Mouse (Mus musculus): ENCODE measurements around the gene Bach1. TPM values are rescaled to one million over a fixed set of nuclear protein-coding genes. Genes with fewer than 3 reads are reported as not detected.

The Bach1 gene
- total and polyA plus RNA-seq, 3 experiments, result 11.4 to 20.9 (median 13.4) TPM

DNA sequence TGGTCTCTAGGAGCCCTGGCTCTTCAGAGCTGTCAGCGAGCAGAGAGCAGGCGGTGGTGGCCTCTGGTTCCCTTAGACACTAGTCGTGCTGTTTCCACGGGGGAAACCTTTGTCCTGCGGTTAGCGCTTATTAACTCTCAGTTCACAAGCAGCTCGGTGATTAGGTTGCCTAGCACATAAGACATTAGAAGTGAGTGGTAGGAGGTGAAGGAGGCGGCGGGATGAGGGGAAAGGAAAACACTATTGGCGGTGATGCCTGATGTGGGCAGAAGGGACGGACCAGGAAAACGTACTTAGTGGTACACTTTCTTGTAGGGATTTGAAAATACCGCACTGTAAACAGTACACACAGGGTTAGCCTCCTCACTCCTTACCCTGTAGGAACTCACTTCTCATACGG is 29.2 kb downstream of the Bach1 start:
- Histone ChIP-seq H3K27me3 (replicated peaks) (no peaks in the 10 kb centered on the region), H3K79me2 (replicated peaks; ENCODE audit: control insufficient read depth, extremely low read depth, insufficient read depth, poor library complexity, severe bottlenecking) (0 out of 2 replicates have a peak, but pooled peaks cover 2% of the 10 kb centered on the region), H3K4me1 (ENCODE audit: control insufficient read depth in 1 of 2, insufficient read depth in 2 of 2) (no peaks in the 10 kb centered on the region), H3K4me2 (ENCODE audit: insufficient read depth, low read depth, poor library complexity, severe bottlenecking) (no peak overlapping the region), H3K27ac (ENCODE audit: insufficient read depth, low read depth) (no peak overlapping the region), H3K9ac (ENCODE audit: insufficient read depth, low read depth) (no peak overlapping the region), H3K36me3 (replicated peaks in 1 of 2; ENCODE audit: control insufficient read depth in 1 of 2, insufficient read depth in 1 of 2, low read length in 1 of 2) (peaks cover 57 to 82% of the 10 kb centered on the region in 2 experiments), H3K9me3 (replicated peaks; ENCODE audit: low read length) (no peaks in the 10 kb centered on the region), H3K4me3 (replicated peaks in 1 of 3; ENCODE audit: low read depth in 2 of 3, low read length in 2 of 3, poor library complexity in 1 of 3) (no peak overlapping the region)
- dilution Hi-C loops (cut with MboI; ENCODE audit: extremely low pct_ligation_motif_present, extremely low pct_unique_long_range_greater_than_20kb, low sequenced_read_pairs), result no loop called here
- no peak for TF ChIP-seq MAX (IDR thresholded peaks at IDR 0.05; ENCODE audit: low read length)
- no peak for TF ChIP-seq ELF1 (IDR thresholded peaks at IDR 0.05; ENCODE audit: low read depth, low read length)
- TF ChIP-seq CHD2 (IDR thresholded peaks at IDR 0.05; ENCODE audit: low read length), result no peak
- TF ChIP-seq ZKSCAN1 (IDR thresholded peaks at IDR 0.05; ENCODE audit: borderline replicate concordance, low read depth, low read length), result no peak
- no peak for TF ChIP-seq IRF4 (IDR thresholded peaks at IDR 0.05; ENCODE audit: low read depth, low read length)
- no peak for TF ChIP-seq KAT2A (IDR thresholded peaks at IDR 0.05; ENCODE audit: insufficient replicate concordance, low read length)
- TF ChIP-seq NELFE (IDR thresholded peaks at IDR 0.05; ENCODE audit: low read depth, low read length), result no peak
- TF ChIP-seq CHD1 (IDR thresholded peaks at IDR 0.05; ENCODE audit: low read depth, low read length), result no peak
- TF ChIP-seq SIN3A (IDR thresholded peaks at IDR 0.05; ENCODE audit: low read length), result no peak
- TF ChIP-seq CTCF (conservative IDR thresholded peaks at IDR 0.05 in 1 of 2, IDR thresholded peaks at IDR 0.05 in 1 of 2; ENCODE audit: low read depth in 2 of 2, low read length in 2 of 2), result no peak
- TF ChIP-seq POLR2AphosphoS2 (IDR thresholded peaks at IDR 0.05; ENCODE audit: low read depth, low read length), result no peak
- no peak for TF ChIP-seq MAZ (IDR thresholded peaks at IDR 0.05; ENCODE audit: low read depth, low read length)
- no peak for TF ChIP-seq BHLHE40 (IDR thresholded peaks at IDR 0.05; ENCODE audit: low read depth, low read length)
- no peak for TF ChIP-seq TBP (conservative IDR thresholded peaks at IDR 0.05; ENCODE audit: low read depth, low read length)
- no peak for TF ChIP-seq EP300 (IDR thresholded peaks at IDR 0.05; ENCODE audit: low read length)
- TF ChIP-seq POLR2A (IDR thresholded peaks at IDR 0.05; ENCODE audit: low read depth, low read length), result no peak
- TF ChIP-seq MYC (IDR thresholded peaks at IDR 0.05; ENCODE audit: low read depth, low read length), result no peak
- TF ChIP-seq JUN (IDR thresholded peaks at IDR 0.05; ENCODE audit: insufficient read depth, low read depth, low read length), result no peak
- DNase-seq (ENCODE audit: extremely low read depth), result no peak
- in situ Hi-C loops (cut with MboI; ENCODE audit: low pct_ligation_motif_present, low pct_unique_long_range_greater_than_20kb, low sequenced_read_pairs), result no loop called here

DNA sequence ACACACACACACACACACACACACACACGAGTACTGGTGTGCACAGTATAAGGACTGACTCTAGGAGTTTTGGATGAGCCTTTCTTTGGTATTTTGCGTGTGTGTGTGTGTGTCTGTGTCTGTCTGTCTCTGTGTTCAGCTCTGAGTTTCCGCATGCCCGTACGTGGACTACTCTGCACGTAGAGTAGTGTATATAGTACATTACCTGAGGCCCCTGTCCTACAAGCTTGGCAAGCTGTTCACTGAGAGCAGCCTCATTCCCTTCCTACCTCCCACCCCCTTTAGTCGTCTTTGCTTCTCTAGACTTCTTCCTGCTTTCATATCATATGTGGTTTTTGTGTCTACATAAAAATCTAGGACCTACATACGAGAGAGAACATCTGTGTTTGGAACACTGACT is 30.0 kb downstream of the Bach1 start:
- H3K79me2 ChIP-seq (replicated peaks; ENCODE audit: control insufficient read depth, extremely low read depth, insufficient read depth, poor library complexity, severe bottlenecking), result 0 out of 2 replicates have a peak, but pooled peaks cover 2% of the 10 kb centered on the region
- no peaks in the 10 kb centered on the region for H3K27me3 ChIP-seq (replicated peaks)
- H3K9me3 ChIP-seq (replicated peaks; ENCODE audit: low read length), result no peaks in the 10 kb centered on the region
- in situ Hi-C loops (cut with MboI; ENCODE audit: low pct_ligation_motif_present, low pct_unique_long_range_greater_than_20kb, low sequenced_read_pairs), result no loop called here
- no peak overlapping the region for H3K9ac ChIP-seq (ENCODE audit: insufficient read depth, low read depth)
- TF ChIP-seq CTCF (conservative IDR thresholded peaks at IDR 0.05 in 1 of 2, IDR thresholded peaks at IDR 0.05 in 1 of 2; ENCODE audit: low read depth in 2 of 2, low read length in 2 of 2) (no peak), BHLHE40 (IDR thresholded peaks at IDR 0.05; ENCODE audit: low read depth, low read length) (no peak), SMC3 (IDR thresholded peaks at IDR 0.05; ENCODE audit: low read depth, low read length) (no peak), UBTF (IDR thresholded peaks at IDR 0.05; ENCODE audit: low read depth, low read length) (no peak), POLR2AphosphoS2 (IDR thresholded peaks at IDR 0.05; ENCODE audit: low read depth, low read length) (no peak), ETS1 (conservative IDR thresholded peaks at IDR 0.05; ENCODE audit: low read depth, low read length) (no peak)
- H3K4me3 ChIP-seq (replicated peaks in 1 of 3; ENCODE audit: low read depth in 2 of 3, low read length in 2 of 3, poor library complexity in 1 of 3), result no peak overlapping the region
- H3K27ac ChIP-seq (ENCODE audit: insufficient read depth, low read depth), result no peak overlapping the region
- H3K4me2 ChIP-seq (ENCODE audit: insufficient read depth, low read depth, poor library complexity, severe bottlenecking), result no peak overlapping the region
- dilution Hi-C loops (cut with MboI; ENCODE audit: extremely low pct_ligation_motif_present, extremely low pct_unique_long_range_greater_than_20kb, low sequenced_read_pairs), result no loop called here
- no peaks in the 10 kb centered on the region for H3K4me1 ChIP-seq (ENCODE audit: control insufficient read depth in 1 of 2, insufficient read depth in 2 of 2)
- DNase-seq (ENCODE audit: extremely low read depth), result no peak
- H3K36me3 ChIP-seq (replicated peaks in 1 of 2; ENCODE audit: control insufficient read depth in 1 of 2, insufficient read depth in 1 of 2, low read length in 1 of 2), result peaks cover 51 to 78% of the 10 kb centered on the region in 2 experiments

Measured in CH12.LX (cell line).